Mouse (Mus musculus): ENCODE measurements around the gene Scarf1.

DNA sequence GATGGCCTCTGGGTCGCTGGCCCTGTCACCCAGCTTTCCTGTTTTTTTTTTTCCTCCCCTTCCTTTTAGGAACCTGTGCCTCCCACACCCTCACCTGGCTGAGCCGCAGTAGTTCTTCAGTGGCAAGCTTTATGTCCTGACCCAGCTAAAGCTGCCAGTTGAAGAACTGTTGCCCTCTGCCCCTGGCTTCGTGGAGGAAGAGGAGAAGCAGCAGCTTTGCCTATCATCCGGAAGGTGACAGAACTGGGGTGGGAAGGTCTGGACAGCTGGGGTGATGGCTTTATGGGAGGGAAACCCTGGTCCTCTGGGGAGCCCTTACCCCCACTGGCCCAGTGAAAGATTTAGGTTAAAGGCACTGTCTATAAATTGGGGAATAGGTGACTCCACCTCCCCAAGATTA lies 49.7 kb upstream of the Scarf1 start:
- no peak for TF ChIP-seq POLR2A (IDR thresholded peaks at IDR 0.05; ENCODE audit: borderline replicate concordance, extremely low read depth, insufficient read depth, insufficient read length, poor library complexity, severe bottlenecking)
- TF ChIP-seq CTCF (IDR thresholded peaks at IDR 0.05; ENCODE audit: borderline replicate concordance, extremely low read depth, insufficient read depth, insufficient read length), result no peak

All from brain, embryonic 14.5 days (tissue).